Comparison of ENCODE assay signal across 7 mouse cellular contexts in genomic region chr5:88929392-88930094, GRCm38 (mm10). TPM values are rescaled to one million over a fixed set of nuclear protein-coding genes. Genes with fewer than 3 reads are reported as not detected.
A peak's percentile ranks its signal among the peaks of the same experiment; 100 is the strongest.
DNase-seq lines count a peak whose midpoint lies in the region; ATAC-seq lines count a peak whose summit lies in the region.

No protein-coding gene starts in this region.

- no peak overlapping the region for H3K4me3 ChIP-seq in forebrain, embryonic 14.5 days (ENCODE audit: low read depth, low read length)
- H3K4me3 ChIP-seq in heart, embryonic 16.5 days (ENCODE audit: low read length): peak overlapping the region; percentile 15; the same call in 1 of the 2 replicates
- no peak overlapping the region for H3K4me3 ChIP-seq in liver, embryonic 11.5 days (ENCODE audit: low read depth, low read length)
- H3K4me3 ChIP-seq in neural tube, embryonic 15.5 days (replicated peaks): peak overlapping the region; percentile 9; the same call in 1 of the 2 replicates

- WGBS in forebrain, embryonic 14.5 days: 21% methylated on average over 18 of the region's 18 CpGs
- WGBS in heart, embryonic 16.5 days: 21% methylated on average over 18 of the region's 18 CpGs
- 68% methylated on average over 18 of the region's 18 CpGs for WGBS in liver, embryonic 11.5 days
- 27% methylated on average over 18 of the region's 18 CpGs for WGBS in neural tube, embryonic 15.5 days

- no peaks in the 10 kb centered on the region for H3K27me3 ChIP-seq in forebrain, embryonic 14.5 days (replicated peaks; ENCODE audit: control insufficient read depth, insufficient read depth, low read length)
- H3K27me3 ChIP-seq in heart, embryonic 16.5 days (ENCODE audit: control insufficient read depth, insufficient read depth, low read length): no peaks in the 10 kb centered on the region
- no peaks in the 10 kb centered on the region for H3K27me3 ChIP-seq in liver, embryonic 11.5 days (replicated peaks; ENCODE audit: control insufficient read depth, insufficient read depth, low read length)
- no peaks in the 10 kb centered on the region for H3K27me3 ChIP-seq in neural tube, embryonic 15.5 days (replicated peaks)

- no peak overlapping the region; the same call in 1 of the 2 replicates for H3K27ac ChIP-seq in forebrain, embryonic 14.5 days (ENCODE audit: low read depth, low read length)
- H3K27ac ChIP-seq in heart, embryonic 16.5 days (ENCODE audit: low read length): peak overlapping the region; percentile 97
- no peak overlapping the region for H3K27ac ChIP-seq in liver, embryonic 11.5 days (ENCODE audit: low read depth, low read length)
- H3K27ac ChIP-seq in neural tube, embryonic 15.5 days (replicated peaks): peak overlapping the region; percentile 67

- peak overlapping the region; percentile 33 for H3K4me2 ChIP-seq in forebrain, embryonic 14.5 days (ENCODE audit: low read length)
- peak overlapping the region; percentile 54 for H3K4me2 ChIP-seq in heart, embryonic 16.5 days (ENCODE audit: low read depth, low read length)
- H3K4me2 ChIP-seq in liver, embryonic 11.5 days: no peak overlapping the region
- H3K4me2 ChIP-seq in neural tube, embryonic 15.5 days: peak overlapping the region; percentile 48

- peak; percentile 73 for DNase-seq in cerebellum, adult 11 months
- DNase-seq in forebrain, embryonic 14.5 days (ENCODE audit: low spot score): peak; percentile 92
- DNase-seq in kidney, postnatal 25 days: peak; percentile 97 to 98
- no peak for DNase-seq in liver, embryonic 11.5 days (ENCODE audit: low spot score)

- no peak overlapping the region for H3K9ac ChIP-seq in forebrain, embryonic 14.5 days (ENCODE audit: low read length)
- peak overlapping the region; percentile 5; the same call in 1 of the 2 replicates for H3K9ac ChIP-seq in heart, embryonic 16.5 days (ENCODE audit: low read length)
- no peak overlapping the region for H3K9ac ChIP-seq in liver, embryonic 11.5 days (ENCODE audit: low read depth, low read length)
- no peak overlapping the region for H3K9ac ChIP-seq in neural tube, embryonic 15.5 days (replicated peaks)

- no peaks in the 10 kb centered on the region for H3K9me3 ChIP-seq in forebrain, embryonic 14.5 days (replicated peaks; ENCODE audit: control insufficient read depth, low read length)
- H3K9me3 ChIP-seq in heart, embryonic 16.5 days (replicated peaks; ENCODE audit: control insufficient read depth, low read length): no peaks in the 10 kb centered on the region
- H3K9me3 ChIP-seq in liver, embryonic 11.5 days (ENCODE audit: control insufficient read depth, low read length): no peaks in the 10 kb centered on the region
- no peaks in the 10 kb centered on the region for H3K9me3 ChIP-seq in neural tube, embryonic 15.5 days (replicated peaks)

- H3K36me3 ChIP-seq in forebrain, embryonic 14.5 days (ENCODE audit: control insufficient read depth, insufficient read depth, low read length): no peaks in the 10 kb centered on the region
- no peaks in the 10 kb centered on the region for H3K36me3 ChIP-seq in heart, embryonic 16.5 days (ENCODE audit: control insufficient read depth, insufficient read depth)
- no peaks in the 10 kb centered on the region for H3K36me3 ChIP-seq in liver, embryonic 11.5 days (ENCODE audit: control insufficient read depth, insufficient read depth, low read length)
- H3K36me3 ChIP-seq in neural tube, embryonic 15.5 days: no peaks in the 10 kb centered on the region

- peak; percentile 95 for ATAC-seq in forebrain, embryonic 14.5 days
- ATAC-seq in heart, embryonic 16.5 days (replicated peaks; ENCODE audit: extremely low read depth, insufficient read depth, low FRiP score): peak; percentile 90
- ATAC-seq in liver, embryonic 11.5 days (replicated peaks; ENCODE audit: low FRiP score): peak; percentile 29
- ATAC-seq in neural tube, embryonic 15.5 days (ENCODE audit: low FRiP score): peak; percentile 88
- no peak for ATAC-seq in monocyte, adult 5-6 weeks (replicated peaks; ENCODE audit: insufficient number of reproducible peaks, low FRiP score, low TSS enrichment, poor library complexity, severe bottlenecking)

- peaks cover 7% of the 10 kb centered on the region for H3K4me1 ChIP-seq in forebrain, embryonic 14.5 days (ENCODE audit: control insufficient read depth, insufficient read depth, low read length)
- H3K4me1 ChIP-seq in heart, embryonic 16.5 days (ENCODE audit: control insufficient read depth, insufficient read depth, low read length): peaks cover 42% of the 10 kb centered on the region
- peaks cover 5% of the 10 kb centered on the region; the same call in 1 of the 2 replicates for H3K4me1 ChIP-seq in liver, embryonic 11.5 days (replicated peaks; ENCODE audit: control insufficient read depth, insufficient read depth, low read length)
- peaks cover 32% of the 10 kb centered on the region for H3K4me1 ChIP-seq in neural tube, embryonic 15.5 days

RNA-seq across cellular contexts. Expression of gene Slc4a4, which starts 42.9 kb away (rescaled TPM):
- 0.98 and 2.2 TPM in 2 replicates for polyA plus RNA-seq in forebrain, embryonic 14.5 days (2014; fragmentation: Nextera tagmentation; extraction: Ambion mirVana)
- polyA plus RNA-seq in heart, embryonic 16.5 days (2015; fragmentation: Nextera tagmentation; extraction: Ambion mirVana): 2.8 and 6.7 TPM in 2 replicates
- polyA plus RNA-seq in liver, embryonic 11.5 days (2014; fragmentation: Nextera tagmentation; extraction: Ambion mirVana): 1.2 and 1.5 TPM in 2 replicates
- polyA plus RNA-seq in neural tube, embryonic 15.5 days (2015; fragmentation: Nextera tagmentation; extraction: Ambion mirVana): 12.2 and 13.4 TPM in 2 replicates
- not detected in 3 replicates for total RNA-seq in monocyte, adult 5-6 weeks (2017)

Comparison
In these comparisons a context has a peak if more than half of its experiments do, and no peak if none do; other contexts are left out.
1. H3K27ac ChIP-seq: peak in heart, embryonic 16.5 days (single experiment) and neural tube, embryonic 15.5 days (single experiment); none in forebrain, embryonic 14.5 days (single experiment) and liver, embryonic 11.5 days (single experiment).
2. H3K4me3 ChIP-seq: peak in heart, embryonic 16.5 days (single experiment) and neural tube, embryonic 15.5 days (single experiment); none in forebrain, embryonic 14.5 days (single experiment) and liver, embryonic 11.5 days (single experiment).